Mouse (Mus musculus) intestine, postnatal 0 days (tissue): Measurements from ENCODE around the gene Hcn2. TPM values are rescaled to one million over a fixed set of nuclear protein-coding genes. Genes with fewer than 3 reads are reported as not detected.

Experiments
- ATAC-seq: fragments of 200-750 bp; cut with Nextera tagmentation; 2 replicates; pipeline ENCODE4 v1.8.0; 2017; ENCODE audit warnings: mild to moderate bottlenecking, moderate TSS enrichment, moderate library complexity
- H3K27ac ChIP-seq: fragments of 300-500 bp; sonication (generic); 2 replicates; pipeline ENCODE4 v1.5.1; 2014; ENCODE audit warnings: mild to moderate bottlenecking, low read depth, low read length, moderate library complexity
- H3K27me3 ChIP-seq: fragments of 300-500 bp; sonication (generic); replicated peaks from 2 replicates; pipeline ENCODE4 v1.6.1; 2014; ENCODE audit warnings: low read length, mixed read lengths; ENCODE audit not compliant: control insufficient read depth, insufficient read depth
- H3K36me3 ChIP-seq: fragments of 300-500 bp; sonication (generic); 2 replicates; pipeline ENCODE4 v1.6.1; 2014; ENCODE audit warnings: mild to moderate bottlenecking, moderate library complexity; ENCODE audit not compliant: control insufficient read depth, insufficient read depth
- H3K4me1 ChIP-seq: fragments of 300-500 bp; sonication (generic); replicated peaks from 2 replicates; pipeline ENCODE4 v1.6.1; 2014; ENCODE audit warnings: antibody characterized with exemption, low read length, mixed read lengths; ENCODE audit not compliant: control insufficient read depth, insufficient read depth
- H3K4me2 ChIP-seq: fragments of 300-500 bp; sonication (generic); replicated peaks from 2 replicates; pipeline ENCODE4 v1.6.1; 2014; ENCODE audit warnings: low read depth, mild to moderate bottlenecking, moderate library complexity
- H3K4me3 ChIP-seq: fragments of 300-500 bp; sonication (generic); 2 replicates; pipeline ENCODE4 v1.5.1; 2014; ENCODE audit warnings: low read depth, low read length
- H3K9ac ChIP-seq: fragments of 300-500 bp; sonication (generic); 2 replicates; pipeline ENCODE4 v1.6.1; 2014; ENCODE audit warnings: mild to moderate bottlenecking, low read depth, low read length
- H3K9me3 ChIP-seq: fragments of 300-500 bp; sonication (generic); 2 replicates; pipeline ENCODE4 v1.6.1; 2016; ENCODE audit warnings: mixed run types; ENCODE audit not compliant: control insufficient read depth
- CTCF ChIP-seq: sonication (generic); IDR thresholded peaks from 2 replicates; pipeline ENCODE4 v1.5.1; 2016; ENCODE audit warnings: low read depth, mild to moderate bottlenecking, control low read depth, antibody characterized with exemption, moderate library complexity
- WGBS: fragments of 180-500 bp; shearing (Covaris S2); extraction: QIAGEN DNeasy Blood & Tissue Kit; methylation state at CpG from one replicate; pipeline ENCODE4 v1.1.7; 2014; 5-methylcytosine and 5-hydroxymethylcytosine counted together
- polyA plus RNA-seq: library from polyadenylated mRNA; unstranded; fragments of >200 nt; fragmentation: Nextera tagmentation; extraction: Ambion mirVana; gene quantifications from 2 replicates; pipeline ENCODE4 v1.2.1, GENCODE M21; 2015

The Hcn2 gene
- polyA plus RNA-seq, 1 experiment from 2014 or later: 0.38 TPM

DNA sequence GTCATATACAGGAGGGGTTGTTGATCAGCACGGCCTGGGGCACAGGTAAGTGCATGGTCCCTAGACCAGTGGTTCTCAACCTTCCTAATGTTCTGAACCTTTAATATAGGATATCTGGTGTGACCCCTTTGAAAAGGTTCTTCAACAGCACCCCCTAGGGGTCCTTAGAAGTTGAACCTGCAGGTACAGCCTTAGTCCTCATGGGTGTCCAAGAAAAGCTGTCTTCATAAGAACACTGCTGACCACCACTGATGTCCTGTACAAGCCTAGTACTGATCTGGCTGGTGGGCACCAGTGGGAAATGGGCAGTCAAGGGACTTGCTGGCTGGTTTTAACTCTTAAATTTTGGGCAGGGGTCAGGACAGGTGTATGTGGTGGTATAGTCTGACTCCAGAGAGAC lies 4.4 kb upstream of the Hcn2 start:
- no peak overlapping the region for H3K9ac ChIP-seq
- ATAC-seq: no peak
- no peak overlapping the region for H3K4me3 ChIP-seq
- TF ChIP-seq CTCF: peak; percentile 59
- peaks cover 38% of the 10 kb centered on the region for H3K36me3 ChIP-seq
- H3K4me1 ChIP-seq: peaks cover 5% of the 10 kb centered on the region; the same call in 1 of the 2 replicates
- no peak overlapping the region for H3K4me2 ChIP-seq
- peaks cover 13% of the 10 kb centered on the region for H3K27me3 ChIP-seq
- H3K27ac ChIP-seq: no peak overlapping the region
- WGBS: 83% methylated on average over 1 of the region's 1 CpGs
- no peaks in the 10 kb centered on the region for H3K9me3 ChIP-seq

- TF ChIP-seq CTCF: peak; percentile 83
- Histone ChIP-seq H3K4me3 (no peak overlapping the region), H3K27ac (no peak overlapping the region), H3K27me3 (peaks cover 19% of the 10 kb centered on the region), H3K4me2 (no peak overlapping the region), H3K36me3 (peaks cover 38% of the 10 kb centered on the region), H3K9ac (no peak overlapping the region), H3K4me1 (peaks cover under 1% of the 10 kb centered on the region; the same call in 1 of the 2 replicates), H3K9me3 (no peaks in the 10 kb centered on the region)
- WGBS: 9% methylated on average over 6 of the region's 6 CpGs
- peak; percentile 42 for ATAC-seq
These were observed 3.8 kb upstream of the Hcn2 start for GRCm38 (mm10) chr10:79712499-79713126.

DNA sequence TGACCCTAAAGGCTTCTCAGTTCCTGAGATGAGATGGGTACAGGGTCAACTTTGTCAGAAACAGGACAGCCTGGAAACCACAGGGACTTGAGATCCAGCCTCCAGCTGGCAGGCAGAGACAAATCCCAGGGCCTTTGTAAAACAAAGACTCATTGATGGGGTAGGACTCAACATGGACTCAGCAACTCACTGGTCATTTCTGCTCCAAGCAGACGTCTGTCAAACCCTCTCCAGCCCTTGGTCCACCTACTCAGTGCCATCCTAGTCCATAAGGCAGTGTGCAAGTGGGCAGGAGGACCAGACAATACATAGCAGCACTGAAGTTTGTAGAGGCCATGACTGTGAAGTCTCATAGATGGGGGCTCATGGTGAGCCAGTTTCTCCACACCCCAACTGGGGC lies 3.3 kb upstream of the Hcn2 start:
- H3K9me3 ChIP-seq: no peaks in the 10 kb centered on the region
- peaks cover 38% of the 10 kb centered on the region for H3K36me3 ChIP-seq
- 33% methylated on average over 1 of the region's 1 CpGs for WGBS
- no peak for TF ChIP-seq CTCF
- H3K4me2 ChIP-seq: no peak overlapping the region
- H3K9ac ChIP-seq: no peak overlapping the region
- H3K27me3 ChIP-seq: peaks cover 24% of the 10 kb centered on the region
- ATAC-seq: no peak
- no peak overlapping the region for H3K4me3 ChIP-seq
- no peak overlapping the region for H3K27ac ChIP-seq
- no peaks in the 10 kb centered on the region; the same call in 1 of the 2 replicates for H3K4me1 ChIP-seq

- no peak overlapping the region for H3K27ac ChIP-seq
- no peak overlapping the region for H3K9ac ChIP-seq
- no peak overlapping the region for H3K4me3 ChIP-seq
- no peaks in the 10 kb centered on the region for H3K9me3 ChIP-seq
- peaks cover 20% of the 10 kb centered on the region for H3K36me3 ChIP-seq
- H3K27me3 ChIP-seq: peaks cover 32% of the 10 kb centered on the region
- 69% methylated on average over 4 of the region's 4 CpGs for WGBS
- no peak for ATAC-seq
- H3K4me2 ChIP-seq: no peak overlapping the region
- TF ChIP-seq CTCF: no peak
- H3K4me1 ChIP-seq: no peaks in the 10 kb centered on the region; the same call in 1 of the 2 replicates
These were observed 1.4 kb upstream of the Hcn2 start for GRCm38 (mm10) chr10:79714996-79715395.

GRCm38 (mm10) chr10:79716988-79717355 lies 538 bp downstream of the Hcn2 start:
- no peak for TF ChIP-seq CTCF
- Histone ChIP-seq H3K4me3 (peak overlapping the region; percentile 58), H3K9ac (no peak overlapping the region), H3K4me1 (no peaks in the 10 kb centered on the region; the same call in 1 of the 2 replicates), H3K36me3 (peaks cover under 1% of the 10 kb centered on the region; the same call in 1 of the 2 replicates), H3K4me2 (peak overlapping the region; percentile 99), H3K27me3 (peaks cover 32% of the 10 kb centered on the region), H3K9me3 (no peaks in the 10 kb centered on the region), H3K27ac (no peak overlapping the region)
- 1% methylated on average over 28 of the region's 44 CpGs for WGBS
- no peak for ATAC-seq

DNA sequence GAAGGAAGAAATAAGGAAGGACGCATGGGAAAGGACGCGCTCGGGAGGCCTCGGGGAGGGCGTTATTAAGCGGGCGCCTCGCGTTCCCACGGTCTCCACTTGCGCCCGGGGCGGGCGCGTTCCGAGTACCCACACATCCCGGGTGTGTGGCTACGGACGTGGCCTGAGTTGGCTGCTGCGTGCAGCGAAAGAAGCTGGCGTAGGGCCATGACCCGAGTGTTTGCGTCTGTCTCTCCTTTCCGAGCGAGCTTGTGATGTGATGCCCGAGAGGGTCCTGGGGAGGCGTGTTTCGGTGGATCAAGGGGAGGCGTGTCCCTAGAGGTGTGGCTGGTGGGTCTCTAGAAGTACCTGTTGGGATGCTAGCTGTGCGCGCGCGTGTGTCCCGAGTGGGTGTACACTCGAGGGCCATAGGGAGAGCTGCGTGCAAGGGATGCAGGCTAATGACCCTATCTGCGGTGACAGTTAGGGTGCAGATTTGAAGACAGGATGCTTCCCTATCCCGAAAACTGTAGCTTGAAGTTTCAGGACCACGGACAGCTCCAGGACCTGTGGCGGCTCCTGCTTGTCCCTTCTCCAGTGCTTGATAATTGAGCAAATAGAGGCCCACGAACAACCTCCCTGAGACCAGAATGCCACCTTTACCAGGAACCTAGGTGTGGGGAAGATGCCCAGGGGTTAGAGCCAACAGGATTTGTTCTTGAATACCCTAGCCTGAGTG lies 1.4 kb downstream of the Hcn2 start:
- no peaks in the 10 kb centered on the region for H3K36me3 ChIP-seq
- no peak for TF ChIP-seq CTCF
- H3K9me3 ChIP-seq: no peaks in the 10 kb centered on the region
- 2% methylated on average over 43 of the region's 43 CpGs for WGBS
- peak overlapping the region; percentile 99 for H3K4me2 ChIP-seq
- peaks cover 32% of the 10 kb centered on the region for H3K27me3 ChIP-seq
- H3K27ac ChIP-seq: no peak overlapping the region
- H3K4me3 ChIP-seq: peak overlapping the region; percentile 58
- H3K4me1 ChIP-seq: no peaks in the 10 kb centered on the region; the same call in 1 of the 2 replicates
- ATAC-seq: 0 out of 2 replicates have a peak, but pooled peaks have one; percentile 14
- no peak overlapping the region for H3K9ac ChIP-seq
